22 mouse cellular contexts compared by ENCODE assay signal in the genomic region with DNA sequence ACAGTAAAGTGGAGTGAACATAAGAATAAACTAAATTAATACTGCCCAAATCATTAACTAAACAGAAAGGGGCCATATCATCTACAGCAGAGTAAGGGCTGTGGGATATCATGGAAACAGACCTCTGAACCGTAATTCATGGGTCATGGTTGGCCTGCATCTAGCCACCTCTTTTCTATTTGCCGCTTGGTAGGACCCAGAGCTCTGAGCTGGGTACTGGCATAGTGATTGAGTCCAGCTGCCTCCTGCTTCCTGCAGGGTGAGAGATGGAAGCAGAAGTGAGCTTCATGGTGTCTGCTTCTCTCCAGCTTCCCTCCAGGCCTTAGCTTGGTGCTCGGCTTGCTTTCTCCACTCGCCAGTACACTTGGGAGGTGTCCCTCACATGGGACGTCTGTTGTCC.
A peak's percentile ranks its signal among the peaks of the same experiment; 100 is the strongest.
DNase-seq lines count a peak whose midpoint lies in the region; ATAC-seq and TF ChIP-seq lines count a peak whose summit lies in the region.
"Had no signal": no experiment of that assay in that cellular context is flagged by ENCODE, and none has a peak within 500 bp of the region (broad histone marks: within the 10 kb centered on the region; RNA-seq: fewer than 3 reads in every experiment).

No protein-coding gene starts in this region.

- H3K36me3 ChIP-seq in kidney, embryonic 15.5 days = no peaks in the 10 kb centered on the region
- H3K36me3 ChIP-seq in kidney, postnatal 0 days (ENCODE audit: insufficient read depth, low read length) = no peaks in the 10 kb centered on the region
- H3K36me3 ChIP-seq: embryonic facial prominence, embryonic 13.5 days; embryonic facial prominence, embryonic 15.5 days; forebrain, embryonic 10.5 days; forebrain, embryonic 12.5 days had no signal

- H3K4me2 ChIP-seq in kidney, embryonic 15.5 days = no peak overlapping the region
- H3K4me2 ChIP-seq in kidney, postnatal 0 days (ENCODE audit: low read length) = no peak overlapping the region
- H3K4me2 ChIP-seq: embryonic facial prominence, embryonic 13.5 days; embryonic facial prominence, embryonic 15.5 days; forebrain, embryonic 12.5 days had no signal

- intact Hi-C loops in left cerebral cortex, adult 2 months (cut with DNase I) = no loop called here

- no peak overlapping the region for H3K27ac ChIP-seq in kidney, embryonic 15.5 days
- no peak overlapping the region for H3K27ac ChIP-seq in kidney, postnatal 0 days
- H3K27ac ChIP-seq in left cerebral cortex, adult 2 months = no peak overlapping the region
- H3K27ac ChIP-seq: embryonic facial prominence, embryonic 13.5 days; embryonic facial prominence, embryonic 15.5 days; forebrain, embryonic 10.5 days; forebrain, embryonic 12.5 days had no signal

- peak; percentile 64 for ATAC-seq in kidney, embryonic 15.5 days (replicated peaks; ENCODE audit: low FRiP score)
- 0 out of 2 replicates have a peak, but pooled peaks have one; percentile 33 for ATAC-seq in kidney, postnatal 0 days (replicated peaks; ENCODE audit: low FRiP score, low read depth)
- ATAC-seq: forebrain, embryonic 14.5 days; forebrain, embryonic 16.5 days had no signal

- no peak for TF ChIP-seq CTCF in kidney, postnatal 0 days (IDR thresholded peaks at IDR 0.05; ENCODE audit: low read depth)
- no peak for TF ChIP-seq CTCF in left cerebral cortex, adult 2 months (IDR thresholded peaks at IDR 0.05)

- 47% methylated on average over 5 of the region's 5 CpGs for WGBS in kidney, embryonic 15.5 days
- 52% methylated on average over 5 of the region's 5 CpGs for WGBS in kidney, postnatal 0 days

- no peaks in the 10 kb centered on the region for H3K27me3 ChIP-seq in kidney, embryonic 15.5 days
- no peaks in the 10 kb centered on the region for H3K27me3 ChIP-seq in kidney, postnatal 0 days (ENCODE audit: insufficient read depth, low read length)
- H3K27me3 ChIP-seq: embryonic facial prominence, embryonic 13.5 days; embryonic facial prominence, embryonic 15.5 days; forebrain, embryonic 12.5 days had no signal

- H3K9ac ChIP-seq in kidney, embryonic 15.5 days = no peak overlapping the region
- H3K9ac ChIP-seq in kidney, postnatal 0 days (ENCODE audit: low read depth, low read length) = no peak overlapping the region
- H3K9ac ChIP-seq: embryonic facial prominence, embryonic 13.5 days; embryonic facial prominence, embryonic 15.5 days; forebrain, embryonic 12.5 days had no signal

- no peak for DNase-seq in kidney, postnatal 10 days
- peak; percentile 58 for DNase-seq in kidney, postnatal 0 days (ENCODE audit: low spot score)
- no peak for DNase-seq in kidney, adult 18-20 months
- no peak for DNase-seq in left cerebral cortex, adult 2 months (ENCODE audit: extremely low spot score in 1 of 2, low spot score in 2 of 2)
- DNase-seq: adrenal gland, adult 2 months; adrenal gland, postnatal 10 days; adrenal gland, postnatal 25 days; cerebellum, adult 11 months; cerebellum, adult 18-20 months; cerebellum, adult 8-10 months; cerebellum, adult 9-11 months; cerebellum, postnatal 14 days; cerebellum, postnatal 36 days; embryo, embryonic 11 days had no signal

- peaks cover 12% of the 10 kb centered on the region; the same call in 1 of the 2 replicates for H3K4me1 ChIP-seq in kidney, embryonic 15.5 days
- H3K4me1 ChIP-seq in kidney, postnatal 0 days (replicated peaks; ENCODE audit: insufficient read depth, low read length) = no peaks in the 10 kb centered on the region
- H3K4me1 ChIP-seq: forebrain, embryonic 12.5 days had no signal

- no peaks in the 10 kb centered on the region for H3K9me3 ChIP-seq in kidney, embryonic 15.5 days (replicated peaks)
- no peaks in the 10 kb centered on the region for H3K9me3 ChIP-seq in kidney, postnatal 0 days (replicated peaks; ENCODE audit: low read length)
- H3K9me3 ChIP-seq: embryonic facial prominence, embryonic 13.5 days; embryonic facial prominence, embryonic 15.5 days; forebrain, embryonic 10.5 days; forebrain, embryonic 12.5 days had no signal

- H3K4me3 ChIP-seq in kidney, embryonic 15.5 days (replicated peaks) = no peak overlapping the region
- H3K4me3 ChIP-seq in kidney, postnatal 0 days (replicated peaks; ENCODE audit: low read depth, low read length) = no peak overlapping the region
- no peak overlapping the region for H3K4me3 ChIP-seq in left cerebral cortex, adult 2 months
- H3K4me3 ChIP-seq: embryonic facial prominence, embryonic 13.5 days; embryonic facial prominence, embryonic 15.5 days; erythroblast, embryonic 14.5 days; forebrain, embryonic 10.5 days; forebrain, embryonic 12.5 days had no signal
